Mouse (Mus musculus) embryonic facial prominence, embryonic 15.5 days (tissue): Measurements from ENCODE around the gene Gm2663. TPM values are rescaled to one million over a fixed set of nuclear protein-coding genes. Genes with fewer than 3 reads are reported as not detected.
"Not testable (repeated sequence)": the region's sequence is repeated elsewhere in the genome, so short reads cannot be mapped to it uniquely, and the experiment has no call there.

Experiments
- ATAC-seq: fragments of 200-750 bp; cut with Nextera tagmentation; 2 replicates; pipeline ENCODE4 v1.8.0; 2017; ENCODE audit warnings: low read depth, moderate TSS enrichment; ENCODE audit not compliant: insufficient number of reproducible peaks, low FRiP score, low TSS enrichment
- H3K27ac ChIP-seq: fragments of 300-500 bp; sonication (generic); replicated peaks from 2 replicates; pipeline ENCODE4 v1.5.1; 2015; ENCODE audit warnings: mild to moderate bottlenecking, inconsistent platforms
- H3K27me3 ChIP-seq: fragments of 300-500 bp; sonication (generic); 2 replicates; pipeline ENCODE4 v1.6.1; 2015; ENCODE audit warnings: inconsistent platforms
- H3K36me3 ChIP-seq: fragments of 300-500 bp; sonication (generic); 2 replicates; pipeline ENCODE4 v1.6.1; 2015; ENCODE audit warnings: mild to moderate bottlenecking, inconsistent platforms
- H3K4me1 ChIP-seq: fragments of 300-500 bp; sonication (generic); 2 replicates; pipeline ENCODE4 v1.6.1; 2015; ENCODE audit warnings: inconsistent platforms
- H3K4me2 ChIP-seq: fragments of 300-500 bp; sonication (generic); replicated peaks from 2 replicates; pipeline ENCODE4 v1.6.1; 2015; ENCODE audit warnings: mild to moderate bottlenecking, inconsistent platforms
- H3K4me3 ChIP-seq: fragments of 300-500 bp; sonication (generic); replicated peaks from 2 replicates; pipeline ENCODE4 v1.5.1; 2015; ENCODE audit warnings: mild to moderate bottlenecking, inconsistent platforms
- H3K9ac ChIP-seq: fragments of 300-500 bp; sonication (generic); 2 replicates; pipeline ENCODE4 v1.6.1; 2015; ENCODE audit warnings: inconsistent platforms
- H3K9me3 ChIP-seq: fragments of 300-500 bp; sonication (generic); replicated peaks from 2 replicates; pipeline ENCODE4 v1.6.1; 2016; ENCODE audit warnings: inconsistent platforms
- WGBS: fragments of 180-500 bp; shearing (Covaris S2); methylation state at CpG from one replicate; pipeline ENCODE4 v1.1.7; 2015; 5-methylcytosine and 5-hydroxymethylcytosine counted together
- polyA plus RNA-seq: library from polyadenylated mRNA; unstranded; fragments of >200 nt; fragmentation: Nextera tagmentation; extraction: Ambion mirVana; gene quantifications from 2 replicates; pipeline ENCODE4 v1.2.1, GENCODE M21; 2015

Gm2663 gene
- polyA plus RNA-seq = not detected in 2 replicates

GRCm38 (mm10) chr6:40999379-40999778 lies at the start of gene Gm2663:
Gene Gm2663 (minus strand): TSS chr6:40999479.
- H3K27ac ChIP-seq, H3K27me3 ChIP-seq, H3K9me3 ChIP-seq, H3K4me2 ChIP-seq, H3K4me1 ChIP-seq, H3K9ac ChIP-seq, H3K36me3 ChIP-seq, ATAC-seq, H3K4me3 ChIP-seq: not testable (repeated sequence)

DNA sequence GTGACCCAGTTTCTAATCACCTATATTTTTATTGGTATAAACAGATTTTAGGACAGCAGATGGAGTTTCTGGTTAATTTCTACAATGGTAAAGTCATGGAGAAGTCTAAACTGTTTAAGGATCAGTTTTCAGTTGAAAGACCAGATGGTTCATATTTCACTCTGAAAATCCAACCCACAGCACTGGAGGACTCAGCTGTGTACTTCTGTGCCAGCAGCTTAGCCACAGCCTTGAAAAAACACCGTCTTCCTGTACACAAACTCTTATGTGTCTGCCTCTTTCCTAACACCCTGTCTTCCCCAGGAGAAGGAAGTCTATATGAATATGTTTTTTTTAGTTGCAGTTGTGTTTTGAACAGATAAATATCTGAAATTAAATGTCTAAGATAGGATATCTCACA lies 49.3 kb upstream of the Gm2663 start:
- no peak overlapping the region for H3K4me2 ChIP-seq
- H3K27me3 ChIP-seq = no peaks in the 10 kb centered on the region
- no peak overlapping the region for H3K27ac ChIP-seq
- H3K9me3 ChIP-seq = no peaks in the 10 kb centered on the region
- no peaks in the 10 kb centered on the region for H3K4me1 ChIP-seq
- 33% methylated on average over 1 of the region's 1 CpGs for WGBS
- H3K4me3 ChIP-seq = no peak overlapping the region
- no peaks in the 10 kb centered on the region for H3K36me3 ChIP-seq
- no peak overlapping the region for H3K9ac ChIP-seq
- no peak for ATAC-seq

GRCm38 (mm10) chr6:41047961-41048360 lies 48.7 kb upstream of the Gm2663 start:
- Histone ChIP-seq H3K4me1 (no peaks in the 10 kb centered on the region), H3K27me3 (no peaks in the 10 kb centered on the region), H3K9me3 (no peaks in the 10 kb centered on the region), H3K9ac (no peak overlapping the region), H3K27ac (no peak overlapping the region), H3K4me3 (no peak overlapping the region), H3K36me3 (no peaks in the 10 kb centered on the region), H3K4me2 (no peak overlapping the region)
- 75% methylated on average over 1 of the region's 1 CpGs for WGBS
- ATAC-seq = no peak

DNA sequence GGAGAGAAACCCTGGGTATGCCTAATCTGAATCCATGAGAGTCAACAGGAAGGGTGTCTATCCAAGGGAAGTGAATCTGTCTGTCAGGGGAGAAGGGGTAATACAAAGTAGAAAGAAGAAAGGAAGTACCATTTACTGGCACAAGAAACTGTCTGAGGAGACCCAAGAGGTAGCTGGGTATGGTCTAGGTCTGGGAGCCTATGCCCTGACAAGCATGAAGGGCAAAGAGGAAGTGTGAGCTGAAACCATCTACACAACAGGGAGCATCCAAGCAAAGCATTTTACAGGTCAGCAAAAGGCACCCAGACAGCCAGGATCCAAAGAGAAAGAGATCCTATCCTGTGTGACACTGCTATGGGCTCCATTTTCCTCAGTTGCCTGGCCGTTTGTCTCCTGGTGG lies 47.9 kb upstream of the Gm2663 start:
- Histone ChIP-seq H3K27me3 (no peaks in the 10 kb centered on the region), H3K4me3 (no peak overlapping the region), H3K9me3 (no peaks in the 10 kb centered on the region), H3K4me1 (no peaks in the 10 kb centered on the region), H3K27ac (no peak overlapping the region), H3K4me2 (no peak overlapping the region), H3K36me3 (no peaks in the 10 kb centered on the region), H3K9ac (no peak overlapping the region)
- 57% methylated on average over 1 of the region's 1 CpGs for WGBS
- no peak for ATAC-seq

DNA sequence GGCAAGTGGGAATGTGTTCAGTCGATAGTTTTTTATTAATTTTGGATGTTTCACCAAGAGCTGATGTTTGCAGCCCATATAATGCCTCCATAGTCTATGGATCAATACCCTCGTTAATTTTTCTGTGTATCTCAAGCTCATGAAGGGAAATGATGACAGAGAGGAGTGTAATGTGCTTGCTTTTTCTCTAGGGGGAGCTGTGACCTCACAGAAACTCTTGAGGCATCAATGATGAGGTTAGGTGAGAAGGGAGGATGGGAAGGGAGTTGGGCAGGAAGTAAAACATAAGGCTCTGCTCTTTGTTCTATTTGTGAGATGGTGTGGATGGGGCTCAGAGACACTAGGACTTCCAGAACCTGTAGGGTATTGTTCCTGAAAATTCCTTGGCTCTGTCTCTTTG lies 47.3 kb upstream of the Gm2663 start:
- no peak for ATAC-seq
- Histone ChIP-seq H3K9me3 (no peaks in the 10 kb centered on the region), H3K27ac (no peak overlapping the region), H3K27me3 (no peaks in the 10 kb centered on the region), H3K9ac (no peak overlapping the region), H3K4me1 (no peaks in the 10 kb centered on the region), H3K4me2 (no peak overlapping the region), H3K36me3 (no peaks in the 10 kb centered on the region), H3K4me3 (no peak overlapping the region)
- 53% methylated on average over 2 of the region's 2 CpGs for WGBS

- no peak for ATAC-seq
- Histone ChIP-seq H3K4me1 (no peaks in the 10 kb centered on the region), H3K27ac (no peak overlapping the region), H3K9me3 (no peaks in the 10 kb centered on the region), H3K9ac (no peak overlapping the region), H3K27me3 (no peaks in the 10 kb centered on the region), H3K4me3 (no peak overlapping the region), H3K36me3 (no peaks in the 10 kb centered on the region), H3K4me2 (no peak overlapping the region)
- 76% methylated on average over 1 of the region's 1 CpGs for WGBS
Measured at GRCm38 (mm10) chr6:41044753-41045152, 45.5 kb upstream of the Gm2663 start.

DNA sequence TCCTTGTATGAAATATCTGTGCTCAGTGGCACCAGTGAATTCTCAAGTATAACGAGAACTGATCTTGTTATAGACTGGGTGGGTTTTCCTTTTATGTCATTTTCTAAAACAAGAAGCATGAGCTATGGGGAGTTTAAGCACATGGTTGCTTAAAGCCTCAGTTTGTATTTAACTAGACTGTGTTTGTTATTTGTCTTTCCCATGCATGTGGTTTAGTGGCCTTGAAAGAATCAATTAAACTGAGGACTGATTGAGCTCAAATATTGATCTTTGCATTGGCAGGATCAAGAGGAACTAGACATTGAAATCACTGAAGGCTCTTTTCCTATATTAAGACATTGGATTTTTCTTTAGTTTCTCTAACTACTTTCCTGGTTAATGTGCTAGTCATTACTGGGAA lies 45.0 kb upstream of the Gm2663 start:
- no peak for ATAC-seq
- Histone ChIP-seq H3K4me1 (no peaks in the 10 kb centered on the region), H3K27me3 (no peaks in the 10 kb centered on the region), H3K4me2 (no peak overlapping the region), H3K4me3 (no peak overlapping the region), H3K36me3 (no peaks in the 10 kb centered on the region), H3K27ac (no peak overlapping the region), H3K9ac (no peak overlapping the region), H3K9me3 (no peaks in the 10 kb centered on the region)
- 74% methylated on average over 1 of the region's 1 CpGs for WGBS

DNA sequence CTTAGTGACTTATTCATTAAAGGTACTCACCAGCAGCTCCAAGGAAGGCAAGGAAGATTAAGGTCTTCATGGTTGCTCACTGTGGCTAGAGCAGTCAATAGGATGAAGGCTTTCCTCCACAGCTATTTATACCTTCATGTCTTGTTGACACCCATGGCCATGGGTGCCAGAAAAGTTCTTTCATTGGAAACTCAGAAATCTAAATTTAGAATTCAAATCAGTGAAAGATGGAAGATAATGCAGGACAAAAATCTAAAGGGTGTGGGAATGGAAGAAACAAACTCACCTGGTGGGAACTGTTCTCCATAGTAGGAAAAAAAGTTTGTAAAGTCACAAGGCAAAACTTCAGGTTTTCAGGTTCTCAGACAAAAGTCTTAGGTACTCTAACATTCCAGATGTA lies 36.1 kb upstream of the Gm2663 start, which contains the start of gene 2210010C04Rik:
Gene 2210010C04Rik (minus strand): TSS at position 101 of the 400 bp plus-strand sequence.
- Histone ChIP-seq H3K9ac (no peak within 1 kb of the TSS), H3K36me3 (no peaks in the 10 kb centered on the region), H3K27ac (no peak within 1 kb of the TSS), H3K4me2 (no peak within 1 kb of the TSS), H3K27me3 (no peaks in the 10 kb centered on the region), H3K4me1 (no peaks in the 10 kb centered on the region), H3K4me3 (no peak within 1 kb of the TSS), H3K9me3 (no peaks in the 10 kb centered on the region)
- ATAC-seq = no peak

DNA sequence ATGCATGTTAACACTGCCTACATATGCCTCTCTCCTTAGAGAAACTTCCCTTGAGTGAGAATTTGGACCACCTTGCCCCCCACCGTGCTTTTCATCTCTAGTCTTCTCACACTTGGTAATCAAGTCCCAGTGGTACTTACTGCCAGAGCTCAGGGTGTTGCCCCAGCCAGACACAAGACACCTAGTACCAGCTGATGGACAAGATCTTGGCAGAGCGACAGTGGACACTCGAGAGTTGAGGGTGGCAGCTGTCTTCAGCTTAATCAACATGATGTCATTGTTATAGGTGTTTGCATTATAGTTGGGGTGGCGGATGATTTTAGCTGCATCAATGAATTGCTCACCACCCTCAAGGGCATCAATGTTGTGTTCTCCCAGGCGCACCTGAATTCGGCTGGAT lies 33.5 kb upstream of the Gm2663 start:
- Histone ChIP-seq H3K9ac (no peak overlapping the region), H3K4me1 (no peaks in the 10 kb centered on the region), H3K9me3 (no peaks in the 10 kb centered on the region), H3K27ac (no peak overlapping the region), H3K36me3 (no peaks in the 10 kb centered on the region), H3K4me3 (no peak overlapping the region), H3K27me3 (no peaks in the 10 kb centered on the region), H3K4me2 (no peak overlapping the region)
- ATAC-seq = no peak
- 77% methylated on average over 6 of the region's 6 CpGs for WGBS

- 78% methylated on average over 3 of the region's 3 CpGs for WGBS
- no peak for ATAC-seq
- H3K36me3 ChIP-seq = no peaks in the 10 kb centered on the region
- H3K9me3 ChIP-seq = no peaks in the 10 kb centered on the region
- H3K27ac ChIP-seq = no peak overlapping the region
- no peak overlapping the region for H3K4me2 ChIP-seq
- H3K27me3 ChIP-seq = no peaks in the 10 kb centered on the region
- no peak overlapping the region for H3K4me3 ChIP-seq
- no peaks in the 10 kb centered on the region for H3K4me1 ChIP-seq
- H3K9ac ChIP-seq = no peak overlapping the region
Measured at GRCm38 (mm10) chr6:41032231-41032630, 33.0 kb upstream of the Gm2663 start.

DNA sequence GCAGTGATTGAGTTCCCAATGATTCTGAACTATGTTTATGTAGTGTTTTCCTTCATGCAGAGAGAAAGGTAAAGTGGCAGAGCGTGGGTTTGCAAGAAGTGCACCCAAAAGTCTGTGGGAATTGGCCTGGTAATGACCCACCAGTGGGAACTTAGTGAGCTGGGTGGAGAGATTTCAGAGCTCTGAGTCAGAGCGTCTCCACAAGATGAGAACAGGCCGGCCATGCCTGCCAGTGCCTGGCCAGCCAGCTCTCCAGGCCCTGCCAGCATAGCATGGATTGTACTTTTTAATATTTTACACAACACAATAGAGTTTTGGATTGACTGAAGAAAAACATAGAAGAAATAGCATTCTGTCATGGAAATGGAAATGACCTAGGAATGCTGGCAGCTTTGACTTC lies 31.5 kb upstream of the Gm2663 start:
- WGBS = 85% methylated on average over 3 of the region's 3 CpGs
- Histone ChIP-seq H3K9ac (no peak overlapping the region), H3K27ac (no peak overlapping the region), H3K36me3 (no peaks in the 10 kb centered on the region), H3K9me3 (no peaks in the 10 kb centered on the region), H3K27me3 (no peaks in the 10 kb centered on the region), H3K4me1 (no peaks in the 10 kb centered on the region), H3K4me3 (no peak overlapping the region), H3K4me2 (no peak overlapping the region)
- no peak for ATAC-seq

DNA sequence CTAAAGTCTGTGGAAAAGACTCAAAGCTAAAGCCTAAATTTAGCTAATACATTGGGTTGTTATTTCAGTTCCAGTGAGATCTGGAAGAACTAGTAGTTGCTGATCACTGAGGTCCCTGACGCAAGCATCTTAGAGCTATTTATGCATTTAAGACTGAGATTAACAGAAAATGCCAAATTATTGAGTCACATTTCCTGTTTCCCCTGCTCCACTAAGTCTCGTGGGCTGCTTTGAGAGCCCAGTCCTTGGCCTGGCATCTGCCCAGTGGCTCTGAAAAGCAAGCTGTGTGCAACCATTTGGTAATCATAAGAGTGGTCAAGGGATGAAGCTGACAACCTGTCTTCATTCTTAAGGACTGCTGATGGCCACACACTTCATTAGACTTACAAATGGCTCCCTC lies 27.8 kb upstream of the Gm2663 start:
- ATAC-seq = no peak
- Histone ChIP-seq H3K4me2 (no peak overlapping the region), H3K27ac (no peak overlapping the region), H3K9me3 (no peaks in the 10 kb centered on the region), H3K4me3 (no peak overlapping the region), H3K36me3 (no peaks in the 10 kb centered on the region), H3K9ac (no peak overlapping the region), H3K27me3 (no peaks in the 10 kb centered on the region), H3K4me1 (no peaks in the 10 kb centered on the region)
- WGBS = 34% methylated on average over 2 of the region's 2 CpGs
